Mouse (Mus musculus): ENCODE results near the gene Glrp1.

DNA sequence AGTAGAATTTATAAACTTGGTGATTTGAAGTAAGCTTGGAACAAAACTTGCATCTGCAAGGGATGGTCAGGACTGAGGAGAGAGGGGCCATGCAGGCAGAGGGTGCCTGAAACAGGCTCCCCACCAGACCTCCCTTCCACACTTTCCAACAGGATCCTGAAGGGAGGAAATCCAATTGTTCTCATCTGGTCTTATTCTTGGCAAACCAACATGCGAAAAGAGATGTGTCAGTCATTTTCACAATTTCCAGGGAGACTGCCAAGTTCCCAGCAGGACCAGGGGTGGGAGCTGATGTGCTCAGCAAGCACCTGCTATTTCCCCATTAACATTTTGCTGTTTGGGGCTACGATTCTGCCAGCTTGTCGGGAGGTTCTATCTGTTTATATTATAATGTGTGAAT is 30.0 kb upstream of the Glrp1 start:
- TF ChIP-seq MAFK (IDR thresholded peaks at IDR 0.05; ENCODE audit: insufficient read depth, low read depth, low read length) (no peak), HCFC1 (IDR thresholded peaks at IDR 0.05; ENCODE audit: borderline replicate concordance, insufficient read depth, low read length) (no peak), ZC3H11A (IDR thresholded peaks at IDR 0.05; ENCODE audit: borderline replicate concordance, low read depth, low read length) (no peak), CHD2 (IDR thresholded peaks at IDR 0.05; ENCODE audit: low read depth, low read length) (no peak)
